Mouse (Mus musculus): Measurements from ENCODE around the gene Myadml2. TPM values are rescaled to one million over a fixed set of nuclear protein-coding genes. Genes with fewer than 3 reads are reported as not detected.

Gene Myadml2
- polyA plus RNA-seq (2012; rRNA removed; ENCODE audit: low replicate concordance): 0.14 TPM in 1 of 2 replicates, not detected in the other

GRCm38 (mm10) chr11:120648001-120648476, at the start of gene Myadml2:
Gene Myadml2 (minus strand): TSS chr11:120648158.

GRCm38 (mm10) chr11:120672687-120673593, 25.0 kb upstream of the Myadml2 start, which contains the start of gene Aspscr1:
Gene Aspscr1 (plus strand): TSS chr11:120672973.

DNA sequence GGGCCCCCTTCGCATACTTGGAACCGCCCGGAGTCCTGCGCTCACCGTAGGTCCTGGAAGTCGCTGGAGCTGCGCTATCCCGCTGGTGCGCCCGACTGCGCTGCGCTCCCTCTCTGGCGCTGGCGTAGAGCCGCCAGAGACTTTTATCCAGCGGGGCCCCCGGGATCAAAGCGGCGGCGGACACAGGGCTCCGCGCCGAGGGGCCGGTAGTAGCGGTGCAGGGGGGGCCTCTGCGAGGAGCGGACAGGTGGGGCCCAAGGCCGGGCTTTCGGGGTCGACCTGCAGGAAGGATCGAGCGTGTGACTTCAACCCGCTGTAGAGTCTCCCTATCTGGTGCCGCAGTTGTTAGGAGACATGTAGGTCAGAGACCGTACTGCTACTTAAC, 13.1 kb upstream of the Myadml2 start, which contains the start of gene Notum:
TSS of gene Notum (minus strand) at position 100 of the 385 bp plus-strand sequence.

DNA sequence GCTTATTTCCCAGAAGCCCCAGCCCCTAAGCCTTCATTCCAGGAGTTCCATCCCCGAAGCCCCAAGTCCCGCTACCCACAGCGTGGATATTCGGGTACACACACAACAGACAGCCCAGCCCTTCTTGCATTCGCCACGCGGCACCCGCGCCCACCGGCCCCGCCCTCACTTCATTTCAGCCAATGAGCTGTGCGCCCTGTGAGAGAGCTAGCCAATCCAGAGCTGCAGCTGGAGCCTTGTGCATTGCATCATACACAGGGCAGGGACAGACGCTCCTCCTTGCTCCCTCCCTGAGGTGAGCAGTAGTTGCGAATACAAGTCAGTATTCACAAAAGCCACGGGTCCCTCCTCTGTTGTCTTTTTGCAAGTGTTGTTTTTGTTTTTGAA, 4.4 kb downstream of the Myadml2 start, which contains the start of gene Pycr1:
TSS of gene Pycr1 (minus strand) at position 169 of the 387 bp plus-strand sequence.

GRCm38 (mm10) chr11:120633520-120634343, 14.2 kb downstream of the Myadml2 start, which contains the start of gene Mafg:
Gene Mafg (minus strand): TSS chr11:120633600.

DNA sequence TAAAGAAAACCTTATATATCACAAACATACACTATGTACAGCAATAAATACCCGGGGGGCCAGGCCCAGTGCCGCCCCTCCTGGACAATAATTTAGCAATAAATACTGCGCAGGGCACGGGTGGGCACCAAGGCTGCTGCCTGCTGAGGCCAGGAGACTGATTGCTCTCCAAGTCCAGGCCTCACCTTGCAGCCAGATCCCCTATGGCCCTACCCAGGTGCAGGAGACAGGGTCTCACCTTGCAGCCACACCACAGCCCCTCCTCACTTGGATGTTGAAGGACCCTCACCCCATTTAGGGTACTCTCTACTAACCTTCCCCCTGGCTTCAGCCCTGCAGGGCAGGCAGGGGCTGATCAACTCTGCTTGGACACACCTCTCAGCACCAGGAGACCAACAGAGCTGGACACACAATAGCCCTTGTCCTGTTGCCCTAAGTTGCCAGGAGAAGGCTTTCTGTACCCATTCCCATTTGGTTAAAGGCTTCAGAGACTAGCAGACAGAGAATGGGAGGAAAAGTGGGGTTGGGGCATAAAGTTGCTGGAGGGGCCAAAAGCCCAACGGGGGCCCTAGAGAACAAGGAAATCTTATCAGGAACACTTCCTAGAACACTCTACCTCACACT, 22.7 kb downstream of the Myadml2 start, which contains the start of gene Sirt7:
TSS of gene Sirt7 (minus strand) at position 89 of the 624 bp plus-strand sequence.

DNA sequence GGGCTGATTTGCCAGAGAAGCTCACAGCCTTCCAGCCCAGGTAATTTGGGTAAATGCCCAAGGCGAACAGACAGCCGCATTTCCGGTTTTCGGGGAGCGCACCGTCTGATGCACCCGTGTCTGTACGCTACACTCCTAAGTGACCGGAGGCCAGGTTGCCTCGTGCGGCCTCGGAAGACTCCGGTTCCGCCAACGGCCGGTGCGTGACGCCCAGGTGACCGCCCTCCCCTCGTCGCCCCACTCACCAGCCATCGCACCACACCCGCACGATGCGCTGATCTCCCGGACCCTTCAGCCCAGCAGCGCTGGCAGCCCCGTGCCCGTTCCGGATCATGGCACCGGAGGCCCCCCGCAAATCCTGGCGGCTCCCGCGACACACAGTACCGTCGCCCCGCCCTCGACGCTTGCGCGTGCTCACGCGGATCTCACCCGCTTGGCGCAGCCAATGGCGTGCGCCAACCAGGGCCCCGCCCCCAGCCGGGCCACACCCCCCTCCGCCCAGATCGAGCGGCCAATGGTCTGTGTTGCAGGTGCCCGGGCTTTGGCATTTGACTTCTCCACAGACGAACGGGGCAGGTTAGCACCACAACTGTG, 30.3 kb downstream of the Myadml2 start, which contains the start of gene Pcyt2:
TSS of gene Pcyt2 (minus strand) at position 418 of the 594 bp plus-strand sequence.

GRCm38 (mm10) chr11:120608241-120609034, 39.5 kb downstream of the Myadml2 start, which contains the start of gene Npb:
Gene Npb (plus strand): TSS chr11:120608477.

GRCm38 (mm10) chr11:120598283-120598989, 49.5 kb downstream of the Myadml2 start, which contains the start of the genes Alyref and Anapc11:
Gene Alyref (minus strand): TSS chr11:120598365.
Gene Anapc11 (plus strand): TSS chr11:120598421.

Other genes starting within 250 kb of the Myadml2 start
- gene Nploc4, start 210.4 kb downstream of the Myadml2 start, polyA plus RNA-seq (2012; rRNA removed; ENCODE audit: low replicate concordance): 67.6 and 68.3 TPM in 2 replicates
- 0.09 TPM in 1 of 2 replicates, not detected in the other for gene Tspan10, start 205.5 kb downstream of the Myadml2 start, polyA plus RNA-seq (2012; rRNA removed; ENCODE audit: low replicate concordance)
- gene Pde6g, start 194.7 kb downstream of the Myadml2 start, polyA plus RNA-seq (2012; rRNA removed; ENCODE audit: low replicate concordance): 0.70 and 1.1 TPM in 2 replicates
- 27.4 and 32.4 TPM in 2 replicates for gene Oxld1, start 190.1 kb downstream of the Myadml2 start, polyA plus RNA-seq (2012; rRNA removed; ENCODE audit: low replicate concordance)
- 15.0 and 26.0 TPM in 2 replicates for gene Ccdc137, start 190.0 kb downstream of the Myadml2 start, polyA plus RNA-seq (2012; rRNA removed; ENCODE audit: low replicate concordance)
- gene Arl16, start 180.6 kb downstream of the Myadml2 start, polyA plus RNA-seq (2012; rRNA removed; ENCODE audit: low replicate concordance): 29.0 and 40.5 TPM in 2 replicates
- 108 and 111 TPM in 2 replicates for gene Mrpl12, start 163.5 kb downstream of the Myadml2 start, polyA plus RNA-seq (2012; rRNA removed; ENCODE audit: low replicate concordance)
- gene Slc25a10, start 156.3 kb downstream of the Myadml2 start, polyA plus RNA-seq (2012; rRNA removed; ENCODE audit: low replicate concordance): 651 and 925 TPM in 2 replicates
- gene Gcgr, start 117.5 kb downstream of the Myadml2 start, polyA plus RNA-seq (2012; rRNA removed; ENCODE audit: low replicate concordance): 1.3 and 3.8 TPM in 2 replicates
- gene Mcrip1, start 98.4 kb downstream of the Myadml2 start, polyA plus RNA-seq (2012; rRNA removed; ENCODE audit: low replicate concordance): 157 and 174 TPM in 2 replicates
- gene Ppp1r27, start 97.0 kb downstream of the Myadml2 start, polyA plus RNA-seq (2012; rRNA removed; ENCODE audit: low replicate concordance): not detected in 2 replicates
- gene P4hb, start 74.9 kb downstream of the Myadml2 start, polyA plus RNA-seq (2012; rRNA removed; ENCODE audit: low replicate concordance): 212 and 315 TPM in 2 replicates
- 706 and 742 TPM in 2 replicates for gene Arhgdia, start 66.5 kb downstream of the Myadml2 start, polyA plus RNA-seq (2012; rRNA removed; ENCODE audit: low replicate concordance)
- gene Alyref, start 49.8 kb downstream of the Myadml2 start, polyA plus RNA-seq (2012; rRNA removed; ENCODE audit: low replicate concordance): 26.4 and 41.1 TPM in 2 replicates
- gene Anapc11, start 49.7 kb downstream of the Myadml2 start, polyA plus RNA-seq (2012; rRNA removed; ENCODE audit: low replicate concordance): 102 and 121 TPM in 2 replicates
- 0.39 and 2.5 TPM in 2 replicates for gene Npb, start 39.7 kb downstream of the Myadml2 start, polyA plus RNA-seq (2012; rRNA removed; ENCODE audit: low replicate concordance)
- 202 and 224 TPM in 2 replicates for gene Pcyt2, start 30.2 kb downstream of the Myadml2 start, polyA plus RNA-seq (2012; rRNA removed; ENCODE audit: low replicate concordance)
- gene Sirt7, start 22.9 kb downstream of the Myadml2 start, polyA plus RNA-seq (2012; rRNA removed; ENCODE audit: low replicate concordance): 63.3 and 73.1 TPM in 2 replicates
- 53.4 and 67.3 TPM in 2 replicates for gene Mafg, start 14.6 kb downstream of the Myadml2 start, polyA plus RNA-seq (2012; rRNA removed; ENCODE audit: low replicate concordance)
- gene Pycr1, start 4.4 kb downstream of the Myadml2 start, polyA plus RNA-seq (2012; rRNA removed; ENCODE audit: low replicate concordance): 8.3 and 23.9 TPM in 2 replicates
- 5.0 TPM in 1 of 2 replicates, not detected in the other for gene Notum, start 13.0 kb upstream of the Myadml2 start, polyA plus RNA-seq (2012; rRNA removed; ENCODE audit: low replicate concordance)
- gene Aspscr1, start 24.8 kb upstream of the Myadml2 start, polyA plus RNA-seq (2012; rRNA removed; ENCODE audit: low replicate concordance): 89.5 and 105 TPM in 2 replicates
- 89.1 and 110 TPM in 2 replicates for gene Cenpx, start 65.6 kb upstream of the Myadml2 start, polyA plus RNA-seq (2012; rRNA removed; ENCODE audit: low replicate concordance)
- gene Lrrc45, start 65.8 kb upstream of the Myadml2 start, polyA plus RNA-seq (2012; rRNA removed; ENCODE audit: low replicate concordance): 30.1 and 63.6 TPM in 2 replicates
- 16.6 and 55.7 TPM in 2 replicates for gene Rac3, start 73.3 kb upstream of the Myadml2 start, polyA plus RNA-seq (2012; rRNA removed; ENCODE audit: low replicate concordance)
- gene Dcxr, start 79.1 kb upstream of the Myadml2 start, polyA plus RNA-seq (2012; rRNA removed; ENCODE audit: low replicate concordance): 141 and 144 TPM in 2 replicates
- gene Cbr2, start 84.0 kb upstream of the Myadml2 start, polyA plus RNA-seq (2012; rRNA removed; ENCODE audit: low replicate concordance): 204 and 309 TPM in 2 replicates
- gene Hmga1b, start 114.6 kb upstream of the Myadml2 start, polyA plus RNA-seq (2012; rRNA removed; ENCODE audit: low replicate concordance): 0.50 and 9.3 TPM in 2 replicates
- 57.4 and 75.5 TPM in 2 replicates for gene Rfng, start 136.0 kb upstream of the Myadml2 start, polyA plus RNA-seq (2012; rRNA removed; ENCODE audit: low replicate concordance)
- gene Gps1, start 136.1 kb upstream of the Myadml2 start, polyA plus RNA-seq (2012; rRNA removed; ENCODE audit: low replicate concordance): 171 and 257 TPM in 2 replicates
- gene Dus1l, start 148.2 kb upstream of the Myadml2 start, polyA plus RNA-seq (2012; rRNA removed; ENCODE audit: low replicate concordance): 33.0 and 52.4 TPM in 2 replicates
- 8,340 and 15,875 TPM in 2 replicates for gene Fasn, start 176.4 kb upstream of the Myadml2 start, polyA plus RNA-seq (2012; rRNA removed; ENCODE audit: low replicate concordance)

Data from subcutaneous adipose tissue, adult 2 months (tissue).